Comparison of ENCODE assay signal across 8 mouse cellular contexts in the genomic region with DNA sequence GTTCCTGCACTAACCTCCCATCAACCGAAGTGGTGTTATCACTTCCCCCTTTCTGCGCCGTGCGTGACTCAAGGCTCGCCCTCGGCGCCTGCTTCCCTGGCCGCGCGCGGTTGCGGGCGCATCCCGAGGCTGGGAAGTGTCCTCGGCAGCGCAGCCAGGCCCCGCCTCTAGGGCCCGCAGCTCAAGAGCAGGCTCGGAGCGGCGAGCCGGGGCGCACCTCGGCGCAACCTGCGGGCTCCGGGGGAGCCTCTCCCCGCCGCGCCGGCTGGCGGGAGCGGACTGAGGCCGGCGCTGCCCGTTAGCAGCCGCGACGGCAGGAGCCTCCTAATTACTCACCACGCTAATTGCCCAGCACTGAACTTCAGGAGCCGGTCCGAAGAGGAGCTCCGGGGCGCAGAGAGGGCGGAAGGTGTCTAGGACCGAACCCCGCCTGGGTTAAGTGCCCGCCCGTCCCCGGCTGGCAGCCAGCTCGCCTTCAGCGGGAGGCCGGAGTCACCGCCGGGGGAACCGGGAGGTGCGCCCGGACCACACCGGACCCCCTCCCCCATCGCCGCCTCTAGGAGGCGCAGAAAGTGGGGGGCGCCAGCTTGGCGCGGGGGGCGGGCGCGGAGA. TPM values are rescaled to one million over a fixed set of nuclear protein-coding genes. Genes with fewer than 3 reads are reported as not detected.
DNase-seq lines count a peak whose midpoint lies in the region; ATAC-seq lines count a peak whose summit lies in the region.

A gene (plus strand): TSS at position 391 of the 612 bp plus-strand sequence.

- peaks cover 31% of the 10 kb centered on the region for H3K4me1 ChIP-seq in forebrain, embryonic 13.5 days
- peaks cover 32% of the 10 kb centered on the region for H3K4me1 ChIP-seq in hindbrain, embryonic 13.5 days (replicated peaks)
- peaks cover 11% of the 10 kb centered on the region; the same call in 1 of the 2 replicates for H3K4me1 ChIP-seq in midbrain, embryonic 14.5 days (ENCODE audit: control insufficient read depth, insufficient read depth, low read length)

- H3K36me3 ChIP-seq in forebrain, embryonic 13.5 days (ENCODE audit: poor library complexity, severe bottlenecking), result no peaks in the 10 kb centered on the region
- H3K36me3 ChIP-seq in hindbrain, embryonic 13.5 days, result no peaks in the 10 kb centered on the region
- no peaks in the 10 kb centered on the region for H3K36me3 ChIP-seq in midbrain, embryonic 14.5 days (ENCODE audit: control insufficient read depth, insufficient read depth, low read length)

- no peaks in the 10 kb centered on the region for H3K9me3 ChIP-seq in forebrain, embryonic 13.5 days (replicated peaks)
- H3K9me3 ChIP-seq in hindbrain, embryonic 13.5 days, result no peaks in the 10 kb centered on the region
- H3K9me3 ChIP-seq in midbrain, embryonic 14.5 days (ENCODE audit: control insufficient read depth, low read length), result no peaks in the 10 kb centered on the region

- H3K9ac ChIP-seq in forebrain, embryonic 13.5 days, result peak within 1 kb of the TSS; percentile 68
- peak within 1 kb of the TSS; percentile 70 for H3K9ac ChIP-seq in hindbrain, embryonic 13.5 days
- H3K9ac ChIP-seq in midbrain, embryonic 14.5 days (replicated peaks; ENCODE audit: low read length), result peak within 1 kb of the TSS; percentile 62

- under 1% methylated on average over 68 of the region's 68 CpGs for WGBS in forebrain, embryonic 13.5 days
- under 1% methylated on average over 65 of the region's 68 CpGs for WGBS in hindbrain, embryonic 13.5 days
- WGBS in midbrain, embryonic 14.5 days, result under 1% methylated on average over 68 of the region's 68 CpGs

- peaks cover 74% of the 10 kb centered on the region for H3K27me3 ChIP-seq in forebrain, embryonic 13.5 days
- H3K27me3 ChIP-seq in hindbrain, embryonic 13.5 days, result peaks cover 77% of the 10 kb centered on the region
- H3K27me3 ChIP-seq in midbrain, embryonic 14.5 days (ENCODE audit: control insufficient read depth, insufficient read depth, low read length), result peaks cover 35% of the 10 kb centered on the region

- ATAC-seq in forebrain, embryonic 13.5 days, result peak; percentile 21; the same call in 1 of the 2 replicates
- peak; percentile 61; the same call in 1 of the 2 replicates for ATAC-seq in hindbrain, embryonic 13.5 days (ENCODE audit: low FRiP score)
- ATAC-seq in midbrain, embryonic 14.5 days (ENCODE audit: low FRiP score, low TSS enrichment), result no peak; the same call in 1 of the 2 replicates

- peak within 1 kb of the TSS; percentile 97 for H3K4me2 ChIP-seq in forebrain, embryonic 13.5 days
- peak within 1 kb of the TSS; percentile 96 for H3K4me2 ChIP-seq in hindbrain, embryonic 13.5 days
- peak within 1 kb of the TSS; percentile 99 for H3K4me2 ChIP-seq in midbrain, embryonic 14.5 days (ENCODE audit: low read length)

- peak within 1 kb of the TSS; percentile 57 for H3K4me3 ChIP-seq in forebrain, embryonic 13.5 days
- H3K4me3 ChIP-seq in hindbrain, embryonic 13.5 days, result peak within 1 kb of the TSS; percentile 50
- peak within 1 kb of the TSS; percentile 54 for H3K4me3 ChIP-seq in midbrain, embryonic 14.5 days (replicated peaks; ENCODE audit: low read depth, low read length)

- no peak for DNase-seq in frontal cortex, adult 2 months (ENCODE audit: extremely low spot score in 1 of 2, low spot score in 1 of 2)
- DNase-seq in frontal cortex, postnatal 14 days (ENCODE audit: low spot score in 2 of 2), result no peak
- DNase-seq in ZHBTc4 (ENCODE audit: low read depth, low spot score), result peak; percentile 71
- peak; percentile 33 for DNase-seq in left cerebral cortex, postnatal 4 days
- DNase-seq in midbrain, embryonic 14.5 days, result peak; percentile 77
- peak; percentile 50 for DNase-seq in thymus, postnatal 14 days

- intact Hi-C loops in left cerebral cortex, postnatal 4 days (cut with DNase I), result no loop called here

- H3K27ac ChIP-seq in forebrain, embryonic 13.5 days, result no peak within 1 kb of the TSS
- no peak within 1 kb of the TSS; the same call in 1 of the 2 replicates for H3K27ac ChIP-seq in hindbrain, embryonic 13.5 days
- H3K27ac ChIP-seq in midbrain, embryonic 14.5 days (replicated peaks; ENCODE audit: low read depth, low read length), result no peak within 1 kb of the TSS

RNA-seq across cellular contexts. Expression of the gene that starts here (rescaled TPM):
- 51.7 and 53.6 TPM in 2 replicates for polyA plus RNA-seq in frontal cortex, adult 2 months (2012; rRNA removed)
- polyA plus RNA-seq in forebrain, embryonic 13.5 days (2015; fragmentation: Nextera tagmentation; extraction: Ambion mirVana), result 13.5 and 14.9 TPM in 2 replicates
- 20.4 and 20.7 TPM in 2 replicates for polyA plus RNA-seq in hindbrain, embryonic 13.5 days (2015; fragmentation: Nextera tagmentation; extraction: Ambion mirVana)
- total RNA-seq in left cerebral cortex, postnatal 4 days (2021), result 10 to 100 TPM; 61.7 to 63.2 TPM
- polyA plus RNA-seq in midbrain, embryonic 14.5 days (2014; fragmentation: Nextera tagmentation; extraction: Ambion mirVana), result 18.4 and 25.4 TPM in 2 replicates

Comparison
In these comparisons a context has a peak if more than half of its experiments do, and no peak if none do; other contexts are left out.
1. DNase-seq: peak in ZHBTc4 (single experiment), left cerebral cortex, postnatal 4 days (single experiment), midbrain, embryonic 14.5 days (single experiment) and thymus, postnatal 14 days (single experiment); none in frontal cortex, adult 2 months (0 of 2) and frontal cortex, postnatal 14 days (0 of 2).
2. Peak in every context shown above with its lines, with median percentiles within 50 percentile points of each other: H3K4me2 ChIP-seq, H3K4me3 ChIP-seq and H3K9ac ChIP-seq.